Mouse (Mus musculus) midbrain, postnatal 0 days (tissue): ENCODE data around the gene Focad. TPM values are rescaled to one million over a fixed set of nuclear protein-coding genes. Genes with fewer than 3 reads are reported as not detected.
A peak's percentile ranks its signal among the peaks of the same experiment; 100 is the strongest.

ENCODE experiments used
- ATAC-seq: fragments of 200-750 bp; cut with Nextera tagmentation; 2 replicates; pipeline ENCODE4 v1.8.0; 2017; ENCODE audit warnings: moderate number of reproducible peaks, mild to moderate bottlenecking, moderate TSS enrichment, moderate library complexity; ENCODE audit not compliant: low FRiP score
- DNase-seq: peaks from one replicate; pipeline ENCODE4 v3.0.0-alpha.2; 2015; ENCODE audit warnings: low spot score
- H3K27ac ChIP-seq: fragments of 300-500 bp; sonication (generic); 2 replicates; pipeline ENCODE4 v1.5.1; 2014; ENCODE audit warnings: low read depth, mild to moderate bottlenecking, low read length, mixed read lengths
- H3K27me3 ChIP-seq: fragments of 300-500 bp; sonication (generic); 2 replicates; pipeline ENCODE4 v1.6.1; 2014; ENCODE audit warnings: low read length, control low read depth, mixed read lengths; ENCODE audit not compliant: insufficient read depth
- H3K36me3 ChIP-seq: fragments of 300-500 bp; sonication (generic); 2 replicates; pipeline ENCODE4 v1.6.1; 2014; ENCODE audit warnings: low read length, control low read depth, mixed read lengths; ENCODE audit not compliant: insufficient read depth
- H3K4me1 ChIP-seq: fragments of 300-500 bp; sonication (generic); 2 replicates; pipeline ENCODE4 v1.6.1; 2014; ENCODE audit warnings: mild to moderate bottlenecking, control low read depth, antibody characterized with exemption, low read length, mixed read lengths; ENCODE audit not compliant: insufficient read depth
- H3K4me2 ChIP-seq: fragments of 300-500 bp; sonication (generic); 2 replicates; pipeline ENCODE4 v1.6.1; 2014; ENCODE audit warnings: low read depth, mild to moderate bottlenecking, low read length, mixed read lengths; ENCODE audit not compliant: poor library complexity, severe bottlenecking
- H3K4me3 ChIP-seq: fragments of 300-500 bp; sonication (generic); 2 replicates; pipeline ENCODE4 v1.5.1; 2014; ENCODE audit warnings: low read depth, mild to moderate bottlenecking, low read length, moderate library complexity
- H3K9ac ChIP-seq: fragments of 300-500 bp; sonication (generic); replicated peaks from 2 replicates; pipeline ENCODE4 v1.6.1; 2014; ENCODE audit warnings: mild to moderate bottlenecking, low read length, moderate library complexity, mixed read lengths; ENCODE audit not compliant: poor library complexity, severe bottlenecking
- H3K9me3 ChIP-seq: fragments of 300-500 bp; sonication (generic); 2 replicates; pipeline ENCODE4 v1.6.1; 2016; ENCODE audit warnings: low read length, control low read depth
- CTCF ChIP-seq: IDR thresholded peaks from 2 replicates; pipeline ENCODE4 v1.5.1; 2016; ENCODE audit warnings: antibody characterized with exemption, mild to moderate bottlenecking
- WGBS: fragments of 180-500 bp; shearing (Covaris S2); extraction: QIAGEN DNeasy Blood & Tissue Kit; methylation state at CpG from one replicate; pipeline ENCODE4 v1.1.7; 2014; 5-methylcytosine and 5-hydroxymethylcytosine counted together
- microRNA counts: library from miRNA; unstranded; fragments of <30 nt; microRNA quantifications from one replicate; lab custom pipeline; 2015
- microRNA-seq: library from miRNA; unstranded; fragments of <30 nt; microRNA quantifications from one replicate; pipeline ENCODE4, GENCODE M21; 2016; ENCODE audit warnings: borderline number of aligned reads
- polyA plus RNA-seq: library from polyadenylated mRNA; unstranded; fragments of >200 nt; fragmentation: Nextera tagmentation; extraction: Ambion mirVana; gene quantifications from 2 replicates; pipeline ENCODE4 v1.2.1, GENCODE M21; 2015
- total RNA-seq: library from RNA; depleted of rRNA; stranded (reverse); fragments of >200 nt; gene quantifications from 2 replicates; pipeline ENCODE4 v1.2.3, GENCODE M21; 2014; rRNA removed

Gene Focad
- total and polyA plus RNA-seq, 2 experiments from 2014 or later: 9.0 to 36.9 TPM

GRCm38 (mm10) chr4:88448976-88449375 is 354.5 kb downstream of the Focad start:
- TF ChIP-seq CTCF: no peak
- DNase-seq: no peak
- no peak overlapping the region for H3K4me2 ChIP-seq
- no peak overlapping the region for H3K9ac ChIP-seq
- WGBS: 83% methylated on average over 2 of the region's 2 CpGs
- no peaks in the 10 kb centered on the region for H3K4me1 ChIP-seq
- no peak overlapping the region for H3K4me3 ChIP-seq
- H3K36me3 ChIP-seq: no peaks in the 10 kb centered on the region
- H3K27ac ChIP-seq: no peak overlapping the region
- no peaks in the 10 kb centered on the region for H3K9me3 ChIP-seq
- ATAC-seq: no peak
- no peaks in the 10 kb centered on the region for H3K27me3 ChIP-seq

- no peak for TF ChIP-seq CTCF
- Histone ChIP-seq H3K9ac (no peak overlapping the region), H3K4me3 (no peak overlapping the region), H3K9me3 (no peaks in the 10 kb centered on the region), H3K4me2 (no peak overlapping the region), H3K4me1 (no peaks in the 10 kb centered on the region), H3K27me3 (no peaks in the 10 kb centered on the region), H3K27ac (no peak overlapping the region), H3K36me3 (no peaks in the 10 kb centered on the region)
- no peak for ATAC-seq
- DNase-seq: no peak
- 88% methylated on average over 1 of the region's 1 CpGs for WGBS
These were observed 355.8 kb downstream of the Focad start for GRCm38 (mm10) chr4:88450087-88450765.

- H3K9ac ChIP-seq: no peak overlapping the region
- no peak overlapping the region for H3K4me2 ChIP-seq
- H3K36me3 ChIP-seq: no peaks in the 10 kb centered on the region
- H3K9me3 ChIP-seq: no peaks in the 10 kb centered on the region
- 89% methylated on average over 1 of the region's 1 CpGs for WGBS
- no peak for DNase-seq
- ATAC-seq: no peak
- no peak overlapping the region for H3K27ac ChIP-seq
- no peaks in the 10 kb centered on the region for H3K27me3 ChIP-seq
- no peaks in the 10 kb centered on the region for H3K4me1 ChIP-seq
- H3K4me3 ChIP-seq: no peak overlapping the region
- no peak for TF ChIP-seq CTCF
These were observed 363.7 kb downstream of the Focad start for GRCm38 (mm10) chr4:88458093-88458492.

GRCm38 (mm10) chr4:88458673-88459072 is 364.2 kb downstream of the Focad start:
- TF ChIP-seq CTCF: no peak
- no peak overlapping the region for H3K4me3 ChIP-seq
- no peaks in the 10 kb centered on the region for H3K9me3 ChIP-seq
- H3K36me3 ChIP-seq: no peaks in the 10 kb centered on the region
- ATAC-seq (no peak), DNase-seq (no peak)
- no peaks in the 10 kb centered on the region for H3K4me1 ChIP-seq
- 77% methylated on average over 2 of the region's 2 CpGs for WGBS
- H3K4me2 ChIP-seq: no peak overlapping the region
- H3K27me3 ChIP-seq: no peaks in the 10 kb centered on the region
- no peak overlapping the region for H3K9ac ChIP-seq
- H3K27ac ChIP-seq: no peak overlapping the region

MicroRNAs encoded within 50 kb of the gene (microRNA counts, 519-probe panel; counts per million panel counts)
- 528 counts per million, percentile 58 among the panel's probes with 10 or more counts for microRNA mmu-miR-491 (lab: Ali Mortazavi, UCI)

Small RNA genes within 50 kb of the gene (microRNA-seq; reads per million reads assigned to microRNA genes)
- 9.0 reads per million, percentile 19 among the genes with 10 or more reads in this experiment for gene Mir491

Other genes starting within 250 kb of the Focad start
- 24.8 and 29.2 TPM in 2 replicates for gene Mllt3, start 61.3 kb upstream of the Focad start, total RNA-seq
- 46.9 and 57.8 TPM in 2 replicates for gene Mllt3, start 61.3 kb upstream of the Focad start, polyA plus RNA-seq